Mouse (Mus musculus): ENCODE data around the gene Naaladl2. TPM values are rescaled to one million over a fixed set of nuclear protein-coding genes. Genes with fewer than 3 reads are reported as not detected.

The Naaladl2 gene
- total RNA-seq, 2 experiments from 2014 or later = 0.27 to 0.65 TPM

DNA sequence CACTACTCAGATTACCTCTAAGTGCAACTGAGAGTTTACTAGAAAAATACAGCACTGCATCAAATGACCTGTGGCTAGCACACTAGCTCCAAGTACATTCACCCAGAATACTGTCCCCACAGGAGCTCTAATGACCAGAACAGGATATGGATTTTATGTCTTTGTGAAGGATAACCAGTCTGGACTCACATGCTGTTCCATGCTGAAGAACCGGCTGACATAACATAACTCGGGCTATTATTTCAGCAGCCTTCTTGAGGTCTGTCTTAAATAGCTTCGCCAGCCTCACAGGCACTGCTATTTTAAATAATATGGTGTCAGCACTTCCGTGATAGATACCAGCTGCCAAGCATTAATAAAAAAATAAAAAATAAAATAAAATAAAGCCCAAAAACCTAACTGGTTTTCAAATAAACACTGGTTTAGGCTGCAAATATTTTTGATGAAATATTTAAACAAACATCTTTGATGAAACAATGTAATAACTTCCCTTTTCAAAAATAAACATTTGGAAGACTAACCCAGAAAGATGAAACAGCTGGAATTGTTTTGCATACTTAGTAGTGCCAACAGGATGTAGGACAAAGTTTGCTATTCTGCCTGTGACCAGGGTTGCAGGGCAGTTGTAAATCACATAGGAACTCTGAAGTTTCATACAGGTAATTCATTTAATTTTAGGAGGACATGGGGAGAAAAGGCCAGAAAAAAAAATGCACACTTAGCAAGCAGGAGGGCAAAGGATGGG lies 1073.5 kb downstream of the Naaladl2 start:
- DNase-seq = no peak
- intact Hi-C loops (cut with DNase I) = no loop called here

- DNase-seq = no peak
- intact Hi-C loops (cut with DNase I) = no loop called here
Observed at GRCm38 (mm10) chr3:24048217-24048616, 1095.8 kb downstream of the Naaladl2 start.

GRCm38 (mm10) chr3:24001741-24002140 lies 1142.3 kb downstream of the Naaladl2 start:
- no peak for DNase-seq
- intact Hi-C loops (cut with DNase I) = no loop called here

GRCm38 (mm10) chr3:23973727-23974126 lies 1170.3 kb downstream of the Naaladl2 start:
- intact Hi-C loops (cut with DNase I) = no loop called here
- no peak for DNase-seq

GRCm38 (mm10) chr3:23972747-23973667 lies 1171.1 kb downstream of the Naaladl2 start:
- intact Hi-C loops (cut with DNase I) = no loop called here
- DNase-seq = no peak

DNA sequence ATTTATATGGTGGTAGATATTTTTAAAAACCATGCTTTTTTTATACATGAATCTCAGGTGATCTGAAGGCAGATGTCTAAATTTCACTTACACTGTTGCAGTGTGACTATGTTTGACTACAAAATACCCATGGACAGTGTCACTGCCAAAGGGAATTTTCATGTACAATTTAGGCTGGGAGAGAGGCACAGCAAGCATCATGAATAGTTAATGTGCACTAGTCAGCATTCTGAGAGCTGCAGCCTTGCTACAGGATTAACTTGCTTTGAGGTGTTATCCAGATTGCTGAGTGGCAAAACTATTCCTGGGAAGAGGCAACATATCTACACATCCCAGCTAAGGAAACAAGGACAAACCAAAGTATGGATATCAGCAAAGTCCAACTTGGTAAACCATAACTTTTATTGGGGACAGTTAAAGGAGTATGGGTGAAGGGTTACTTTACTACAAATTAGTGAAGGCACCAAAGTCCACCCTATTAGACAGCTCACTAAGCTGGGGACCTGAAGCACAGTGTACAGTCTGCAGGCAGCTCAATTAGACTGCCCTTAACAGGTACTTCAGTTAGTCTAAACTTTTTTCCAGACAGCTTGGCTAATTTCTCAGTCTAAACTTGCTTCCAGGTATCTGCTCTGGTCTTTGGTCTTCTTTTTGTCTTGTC lies 1181.0 kb downstream of the Naaladl2 start:
- DNase-seq = no peak
- intact Hi-C loops (cut with DNase I) = no loop called here

- no peak for DNase-seq
- intact Hi-C loops (cut with DNase I) = no loop called here
Observed at GRCm38 (mm10) chr3:23946182-23946581, 1197.9 kb downstream of the Naaladl2 start.

DNA sequence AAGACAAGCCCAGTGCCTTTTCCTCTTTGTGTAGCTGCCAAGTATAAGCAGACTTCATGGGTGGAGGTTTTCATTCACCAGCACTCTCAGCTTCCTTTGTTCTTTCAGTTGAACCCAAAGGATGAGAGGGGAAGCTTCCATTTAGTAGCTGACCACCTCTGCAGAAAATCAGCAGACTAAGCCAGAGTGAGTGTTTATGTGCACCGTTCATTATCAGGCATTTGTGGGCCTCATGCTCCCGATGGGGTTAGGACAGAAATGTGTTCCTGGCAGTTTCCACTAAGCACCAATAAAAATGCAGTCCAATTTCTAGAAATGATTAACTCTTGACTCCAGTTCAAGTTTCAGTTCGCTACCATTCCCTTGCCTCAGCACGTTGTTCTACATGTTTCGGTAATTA lies 1206.8 kb downstream of the Naaladl2 start:
- no peak for DNase-seq
- intact Hi-C loops (cut with DNase I) = no loop called here

GRCm38 (mm10) chr3:23928097-23928496 lies 1216.0 kb downstream of the Naaladl2 start:
- intact Hi-C loops (cut with DNase I) = no loop called here
- no peak for DNase-seq

- intact Hi-C loops (cut with DNase I) = no loop called here
- no peak for DNase-seq
Observed at GRCm38 (mm10) chr3:23907682-23908081, 1236.4 kb downstream of the Naaladl2 start.

DNA sequence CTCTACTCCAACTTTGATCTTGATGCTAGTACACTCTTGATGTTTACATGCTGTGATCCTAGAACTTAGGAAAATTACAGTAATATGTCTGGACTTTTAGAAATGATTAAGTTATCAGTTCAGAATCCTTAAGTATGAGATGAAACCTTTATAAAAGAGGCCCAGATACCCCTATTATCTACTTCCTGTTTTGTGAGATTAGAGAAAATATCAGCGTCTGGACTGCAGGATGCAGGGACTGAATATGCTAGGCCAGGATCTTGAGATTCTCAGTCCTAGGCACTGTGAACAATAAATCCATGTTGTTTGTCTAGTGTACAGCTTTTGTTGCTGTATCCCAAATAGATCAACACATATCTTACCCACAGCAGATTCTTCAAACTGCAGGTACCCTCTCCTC lies 1278.4 kb downstream of the Naaladl2 start:
- intact Hi-C loops (cut with DNase I) = no loop called here

GRCm38 (mm10) chr3:23857275-23857674 lies 1286.8 kb downstream of the Naaladl2 start:
- no peak for DNase-seq
- intact Hi-C loops (cut with DNase I) = no loop called here

More for the DNA sequence above, 1278.4 kb downstream of the Naaladl2 start:
- DNase-seq = no peak

- intact Hi-C loops (cut with DNase I) = no loop called here
- DNase-seq = peak; percentile 8 to 14
Observed at GRCm38 (mm10) chr3:23817585-23817984, 1326.5 kb downstream of the Naaladl2 start.

DNA sequence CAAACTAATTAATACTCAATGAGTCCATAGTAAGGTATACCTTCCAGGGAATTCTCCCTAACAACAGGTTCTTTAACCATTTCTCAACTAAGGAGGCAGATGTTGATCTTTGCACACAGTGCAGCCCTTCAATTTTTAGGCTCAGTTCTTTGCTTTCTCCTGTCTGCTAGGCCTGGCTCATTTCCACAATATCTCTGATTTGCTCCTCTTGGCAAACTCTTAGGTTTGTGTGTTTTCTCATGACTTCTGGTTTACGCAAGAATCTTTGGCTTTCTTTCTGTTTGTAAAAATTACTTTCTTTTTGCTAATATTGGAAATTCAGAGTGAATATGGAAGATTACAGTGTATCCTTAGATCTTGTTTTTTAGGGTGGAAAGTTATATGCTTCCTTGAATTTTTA lies 1385.3 kb downstream of the Naaladl2 start:
- DNase-seq = no peak
- intact Hi-C loops (cut with DNase I) = no loop called here

Measured in heart, postnatal 14 days (tissue).